Mouse (Mus musculus): Measurements from ENCODE around the gene BC030870. TPM values are rescaled to one million over a fixed set of nuclear protein-coding genes. Genes with fewer than 3 reads are reported as not detected.

Gene BC030870
- polyA plus RNA-seq, 1 experiment from 2014 or later = not detected

DNA sequence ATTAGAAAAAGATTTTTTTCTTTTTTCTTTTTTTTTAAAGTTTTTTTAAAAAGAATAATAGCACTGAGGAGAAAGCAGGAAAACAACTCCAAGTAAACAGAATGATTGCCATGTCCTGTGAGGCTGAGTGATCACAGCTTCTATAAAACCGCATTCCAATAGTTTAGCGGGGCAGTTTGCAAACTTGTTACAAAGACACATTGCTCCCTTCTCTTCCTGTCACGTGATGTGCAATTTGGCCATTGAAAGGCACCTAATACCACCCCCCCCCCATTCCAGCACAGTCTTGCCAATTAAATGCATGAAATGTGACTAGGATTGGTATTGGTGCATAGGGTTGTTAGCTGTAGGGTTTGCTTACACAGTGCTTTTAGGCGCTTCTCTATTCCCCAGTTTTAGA lies 58.4 kb downstream of the BC030870 start:
- H3K4me3 ChIP-seq (replicated peaks) = no peak overlapping the region
- H3K9ac ChIP-seq (replicated peaks) = no peak overlapping the region
- no peak overlapping the region for H3K4me2 ChIP-seq
- H3K9me3 ChIP-seq = no peaks in the 10 kb centered on the region
- H3K4me1 ChIP-seq (replicated peaks) = peaks cover 9% of the 10 kb centered on the region; the same call in 1 of the 2 replicates
- H3K27ac ChIP-seq = no peak overlapping the region
- no peak for ATAC-seq (ENCODE audit: insufficient number of reproducible peaks, insufficient read depth, low FRiP score, low TSS enrichment, low read depth)
- no peaks in the 10 kb centered on the region for H3K36me3 ChIP-seq
- no peaks in the 10 kb centered on the region for H3K27me3 ChIP-seq
- 56% methylated on average over 4 of the region's 4 CpGs for WGBS

DNA sequence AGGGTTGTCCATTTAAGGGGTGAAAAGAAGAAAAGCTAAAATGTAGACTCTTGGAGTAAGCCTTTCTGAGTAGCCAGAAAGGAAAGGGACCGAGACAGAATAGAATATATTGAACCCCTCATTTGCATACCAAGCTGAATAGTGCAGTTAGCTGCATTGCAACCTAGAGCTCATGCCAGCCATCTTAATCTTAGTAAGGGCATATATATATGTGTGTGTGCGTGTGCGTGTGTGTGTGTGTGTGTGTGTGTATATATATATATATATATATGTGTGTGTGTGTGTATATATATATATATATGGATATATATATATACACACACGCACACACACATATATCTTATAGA lies 60.9 kb downstream of the BC030870 start:
- Histone ChIP-seq H3K27ac (no peak overlapping the region), H3K9ac (replicated peaks) (no peak overlapping the region), H3K4me1 (replicated peaks) (peaks cover 9% of the 10 kb centered on the region; the same call in 1 of the 2 replicates), H3K4me2 (no peak overlapping the region), H3K36me3 (no peaks in the 10 kb centered on the region), H3K9me3 (no peaks in the 10 kb centered on the region), H3K27me3 (no peaks in the 10 kb centered on the region), H3K4me3 (replicated peaks) (no peak overlapping the region)
- no peak for ATAC-seq (ENCODE audit: insufficient number of reproducible peaks, insufficient read depth, low FRiP score, low TSS enrichment, low read depth)
- 87% methylated on average over 4 of the region's 4 CpGs for WGBS

DNA sequence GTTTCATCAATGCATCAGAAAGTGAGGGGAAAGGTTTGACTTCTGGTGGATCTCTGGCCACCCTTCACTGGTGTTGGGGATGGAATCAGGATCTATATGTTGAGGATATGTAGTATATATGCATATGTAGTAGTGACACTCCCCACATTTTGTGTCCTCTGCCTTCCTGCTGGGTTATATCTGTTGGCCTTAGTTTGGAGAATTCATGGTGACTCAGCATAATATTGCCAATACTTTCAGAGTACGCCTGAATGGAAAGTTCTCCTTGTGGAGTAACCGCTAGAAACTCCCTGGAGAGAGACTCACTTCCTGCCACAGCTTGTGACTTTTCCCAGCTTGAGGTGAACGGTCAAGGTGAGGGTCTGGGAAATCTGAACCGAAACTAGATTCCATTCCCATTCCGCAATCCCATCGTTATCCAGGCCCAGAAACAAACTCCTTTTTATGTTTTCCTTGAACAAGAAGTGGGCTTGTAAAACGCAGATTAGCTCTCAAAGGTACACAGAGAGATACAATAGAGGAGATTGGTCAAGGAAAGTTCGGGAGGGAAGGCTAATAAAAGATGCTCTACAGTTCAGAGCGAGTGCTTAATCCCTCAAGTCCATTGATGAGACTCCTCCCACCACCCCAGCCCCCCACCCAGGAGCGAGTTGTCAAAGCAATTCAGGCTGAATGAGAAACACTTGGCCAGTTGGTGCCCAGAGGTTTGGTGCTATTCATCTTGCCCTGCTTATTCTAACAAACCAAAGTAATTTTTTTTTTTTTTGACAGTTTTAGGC lies 61.5 kb downstream of the BC030870 start:
- Histone ChIP-seq H3K27ac (no peak overlapping the region), H3K9me3 (no peaks in the 10 kb centered on the region), H3K4me2 (no peak overlapping the region), H3K9ac (replicated peaks) (0 out of 2 replicates have a peak overlapping the region, but pooled peaks have one; percentile 4), H3K36me3 (no peaks in the 10 kb centered on the region), H3K4me3 (replicated peaks) (no peak overlapping the region), H3K4me1 (replicated peaks) (peaks cover 9% of the 10 kb centered on the region; the same call in 1 of the 2 replicates), H3K27me3 (no peaks in the 10 kb centered on the region)
- 30% methylated on average over 10 of the region's 10 CpGs for WGBS
- ATAC-seq (ENCODE audit: insufficient number of reproducible peaks, insufficient read depth, low FRiP score, low TSS enrichment, low read depth) = no peak

DNA sequence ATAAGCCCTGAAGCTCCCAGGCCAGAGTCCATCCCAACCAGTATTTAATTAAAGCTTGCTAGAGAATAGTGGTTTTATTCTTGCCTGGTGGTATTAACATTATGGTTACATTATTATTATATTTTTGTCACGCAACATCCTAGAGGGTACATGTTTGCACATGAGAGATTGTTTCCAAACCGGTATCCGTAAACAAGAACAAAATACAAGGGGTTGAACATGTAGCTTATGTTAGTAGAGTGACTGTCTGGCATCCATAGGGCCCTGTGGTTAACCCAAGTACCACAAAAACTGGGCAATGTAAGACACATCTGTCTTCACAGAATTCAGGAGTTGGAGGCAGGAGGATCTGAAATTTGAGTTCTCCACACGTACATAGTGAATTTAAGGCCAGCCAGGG lies 62.3 kb downstream of the BC030870 start:
- no peak overlapping the region for H3K27ac ChIP-seq
- H3K27me3 ChIP-seq = no peaks in the 10 kb centered on the region
- H3K9ac ChIP-seq (replicated peaks) = no peak overlapping the region
- H3K4me2 ChIP-seq = no peak overlapping the region
- H3K4me1 ChIP-seq (replicated peaks) = peaks cover 9% of the 10 kb centered on the region; the same call in 1 of the 2 replicates
- H3K4me3 ChIP-seq (replicated peaks) = no peak overlapping the region
- no peak for ATAC-seq (ENCODE audit: insufficient number of reproducible peaks, insufficient read depth, low FRiP score, low TSS enrichment, low read depth)
- H3K9me3 ChIP-seq = no peaks in the 10 kb centered on the region
- H3K36me3 ChIP-seq = no peaks in the 10 kb centered on the region
- WGBS = 92% methylated on average over 4 of the region's 4 CpGs

DNA sequence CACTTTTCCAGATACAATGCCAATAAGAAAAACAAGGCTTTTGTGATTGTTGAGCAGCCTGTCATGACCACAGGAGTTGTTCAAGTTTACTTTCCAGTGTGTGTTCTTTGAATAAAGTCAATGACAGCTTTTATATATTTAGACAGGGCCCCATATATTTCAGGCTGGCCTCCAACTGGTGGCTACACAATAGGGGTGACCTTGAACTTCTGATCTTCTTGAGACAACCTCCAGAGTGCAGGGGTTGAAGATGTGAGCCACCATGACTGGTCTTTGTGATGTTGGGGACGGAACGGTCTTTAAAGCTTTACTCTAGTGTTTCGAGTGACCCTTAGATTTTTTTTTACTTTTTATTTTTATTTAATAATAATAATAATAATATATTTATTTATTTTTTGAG lies 63.7 kb downstream of the BC030870 start:
- H3K36me3 ChIP-seq = no peaks in the 10 kb centered on the region
- H3K27me3 ChIP-seq = no peaks in the 10 kb centered on the region
- WGBS = 94% methylated on average over 3 of the region's 3 CpGs
- H3K9ac ChIP-seq (replicated peaks) = no peak overlapping the region
- peaks cover 6% of the 10 kb centered on the region; the same call in 1 of the 2 replicates for H3K4me1 ChIP-seq (replicated peaks)
- H3K9me3 ChIP-seq = no peaks in the 10 kb centered on the region
- no peak overlapping the region for H3K27ac ChIP-seq
- no peak for ATAC-seq (ENCODE audit: insufficient number of reproducible peaks, insufficient read depth, low FRiP score, low TSS enrichment, low read depth)
- no peak overlapping the region for H3K4me2 ChIP-seq
- no peak overlapping the region for H3K4me3 ChIP-seq (replicated peaks)

DNA sequence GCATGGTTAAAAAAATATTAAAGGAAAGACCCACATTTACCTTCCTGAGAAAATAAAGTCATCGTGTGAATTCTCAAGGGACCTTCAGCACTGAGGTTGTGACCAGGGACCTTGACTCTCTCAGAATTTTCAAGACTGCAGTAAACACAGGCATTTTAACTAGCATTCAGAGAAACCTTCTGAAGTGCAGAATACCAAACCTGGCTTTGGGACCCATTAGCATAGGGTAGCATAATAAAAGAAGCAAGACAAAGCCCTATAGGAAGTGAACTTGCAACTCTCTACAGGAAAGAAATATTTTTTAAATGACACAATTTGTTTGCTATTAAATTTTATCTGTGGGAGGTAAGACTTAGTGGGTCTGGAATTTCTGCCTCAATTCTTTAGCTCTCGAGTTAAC lies 65.3 kb downstream of the BC030870 start:
- no peaks in the 10 kb centered on the region for H3K9me3 ChIP-seq
- peaks cover 6% of the 10 kb centered on the region; the same call in 1 of the 2 replicates for H3K4me1 ChIP-seq (replicated peaks)
- H3K27ac ChIP-seq = no peak overlapping the region
- 39% methylated on average over 2 of the region's 2 CpGs for WGBS
- H3K36me3 ChIP-seq = no peaks in the 10 kb centered on the region
- no peak for ATAC-seq (ENCODE audit: insufficient number of reproducible peaks, insufficient read depth, low FRiP score, low TSS enrichment, low read depth)
- no peaks in the 10 kb centered on the region for H3K27me3 ChIP-seq
- H3K4me3 ChIP-seq (replicated peaks) = no peak overlapping the region
- H3K9ac ChIP-seq (replicated peaks) = no peak overlapping the region
- no peak overlapping the region for H3K4me2 ChIP-seq

DNA sequence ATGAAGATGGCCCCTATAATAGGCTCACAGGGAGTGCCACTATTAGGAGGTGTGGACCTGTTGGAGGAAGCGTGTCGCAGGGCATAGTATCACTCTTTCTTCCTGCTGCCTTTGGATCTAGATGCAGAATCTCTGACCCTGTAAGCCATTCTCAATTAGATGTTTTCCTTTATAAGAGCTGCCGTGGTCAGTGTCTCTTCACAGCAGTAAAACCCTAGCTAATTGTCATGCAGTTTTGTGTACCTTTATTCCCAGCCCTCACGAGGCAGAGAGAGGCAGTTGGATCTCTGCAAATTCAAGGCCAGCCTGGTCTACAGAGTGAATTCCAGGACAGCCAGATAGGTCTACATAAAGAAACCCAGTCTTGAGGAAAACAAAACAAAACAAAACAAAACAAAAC lies 67.2 kb downstream of the BC030870 start:
- Histone ChIP-seq H3K36me3 (no peaks in the 10 kb centered on the region), H3K4me1 (replicated peaks) (no peaks in the 10 kb centered on the region), H3K4me2 (no peak overlapping the region), H3K27ac (no peak overlapping the region), H3K9ac (replicated peaks) (no peak overlapping the region), H3K9me3 (no peaks in the 10 kb centered on the region), H3K27me3 (no peaks in the 10 kb centered on the region), H3K4me3 (replicated peaks) (no peak overlapping the region)
- ATAC-seq (ENCODE audit: insufficient number of reproducible peaks, insufficient read depth, low FRiP score, low TSS enrichment, low read depth) = no peak
- 75% methylated on average over 4 of the region's 4 CpGs for WGBS

DNA sequence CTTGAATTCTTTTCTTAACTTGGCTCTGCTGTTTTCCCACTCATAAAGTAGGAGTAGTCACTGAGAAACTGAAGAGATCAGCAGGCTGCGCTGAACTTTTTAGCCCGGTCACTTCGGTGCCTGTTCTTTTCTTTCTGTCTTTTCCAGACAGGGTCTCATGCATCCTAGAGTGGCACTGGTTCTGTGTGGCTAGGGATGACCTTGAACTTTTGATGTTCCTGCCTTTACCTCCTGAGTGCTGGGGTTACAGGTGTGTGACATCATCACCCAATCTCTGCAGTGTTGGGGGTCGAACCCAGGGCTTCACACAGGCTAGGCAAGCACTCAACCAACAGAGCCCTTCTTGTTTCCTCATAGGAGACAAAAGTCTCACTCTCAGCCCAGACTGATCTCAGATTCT lies 72.6 kb downstream of the BC030870 start:
- Histone ChIP-seq H3K4me1 (replicated peaks) (peaks cover 20% of the 10 kb centered on the region), H3K4me2 (no peak overlapping the region), H3K36me3 (no peaks in the 10 kb centered on the region), H3K4me3 (replicated peaks) (no peak overlapping the region), H3K9ac (replicated peaks) (no peak overlapping the region), H3K27me3 (no peaks in the 10 kb centered on the region), H3K27ac (no peak overlapping the region), H3K9me3 (no peaks in the 10 kb centered on the region)
- ATAC-seq (ENCODE audit: insufficient number of reproducible peaks, insufficient read depth, low FRiP score, low TSS enrichment, low read depth) = no peak
- 85% methylated on average over 4 of the region's 4 CpGs for WGBS

DNA sequence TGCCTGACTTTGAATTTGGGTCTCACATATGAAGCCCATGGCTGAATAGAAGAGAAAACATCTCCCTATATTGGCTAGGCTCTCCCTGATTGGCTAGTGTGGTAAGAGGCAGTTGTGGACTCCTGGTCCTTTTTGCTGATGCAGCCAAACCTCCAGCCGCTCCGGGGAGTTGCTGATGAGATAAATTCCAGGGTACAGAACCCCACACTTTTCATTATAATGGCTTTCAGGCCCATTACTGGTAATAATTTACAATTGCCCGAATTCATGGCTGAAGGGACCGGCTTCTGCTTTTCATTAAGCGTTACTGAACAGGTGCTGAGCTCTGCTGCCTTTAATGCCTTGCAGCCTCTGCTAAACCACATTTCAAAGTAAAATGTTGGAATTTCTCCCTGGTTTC lies 75.4 kb downstream of the BC030870 start:
- 5% methylated on average over 5 of the region's 5 CpGs for WGBS
- H3K4me1 ChIP-seq (replicated peaks) = peaks cover 20% of the 10 kb centered on the region
- H3K9me3 ChIP-seq = no peaks in the 10 kb centered on the region
- peak overlapping the region; percentile 17; the same call in 1 of the 2 replicates for H3K4me2 ChIP-seq
- peak; percentile 86 for ATAC-seq (ENCODE audit: insufficient number of reproducible peaks, insufficient read depth, low FRiP score, low TSS enrichment, low read depth)
- peak overlapping the region; percentile 79 for H3K27ac ChIP-seq
- no peak overlapping the region for H3K4me3 ChIP-seq (replicated peaks)
- H3K27me3 ChIP-seq = no peaks in the 10 kb centered on the region
- no peak overlapping the region for H3K9ac ChIP-seq (replicated peaks)
- H3K36me3 ChIP-seq = no peaks in the 10 kb centered on the region

DNA sequence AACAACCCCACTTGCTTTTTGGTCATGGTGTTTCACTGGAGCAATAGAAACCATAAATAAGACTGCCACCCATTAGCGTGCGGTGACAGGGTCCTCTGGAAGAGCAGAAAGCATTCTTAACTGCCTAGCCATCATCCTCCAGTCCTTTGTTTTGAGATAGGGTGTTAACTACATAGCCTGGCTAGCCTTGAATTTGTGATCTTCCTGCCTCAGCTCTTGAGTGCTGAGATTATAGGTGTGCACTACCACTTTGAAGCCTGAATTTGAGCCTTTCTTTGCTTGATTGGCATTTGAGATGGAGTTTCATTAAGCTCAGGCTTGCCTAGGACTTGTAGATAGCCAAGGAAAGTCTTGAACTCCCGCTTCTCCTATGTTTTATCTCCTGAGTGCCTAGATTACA lies 75.8 kb downstream of the BC030870 start:
- Histone ChIP-seq H3K4me2 (no peak overlapping the region), H3K9ac (replicated peaks) (no peak overlapping the region), H3K27ac (peak overlapping the region; percentile 64), H3K27me3 (no peaks in the 10 kb centered on the region), H3K4me1 (replicated peaks) (peaks cover 20% of the 10 kb centered on the region), H3K4me3 (replicated peaks) (no peak overlapping the region), H3K9me3 (no peaks in the 10 kb centered on the region), H3K36me3 (no peaks in the 10 kb centered on the region)
- WGBS = 33% methylated on average over 3 of the region's 3 CpGs
- ATAC-seq (ENCODE audit: insufficient number of reproducible peaks, insufficient read depth, low FRiP score, low TSS enrichment, low read depth) = peak; percentile 15; the same call in 1 of the 2 replicates

DNA sequence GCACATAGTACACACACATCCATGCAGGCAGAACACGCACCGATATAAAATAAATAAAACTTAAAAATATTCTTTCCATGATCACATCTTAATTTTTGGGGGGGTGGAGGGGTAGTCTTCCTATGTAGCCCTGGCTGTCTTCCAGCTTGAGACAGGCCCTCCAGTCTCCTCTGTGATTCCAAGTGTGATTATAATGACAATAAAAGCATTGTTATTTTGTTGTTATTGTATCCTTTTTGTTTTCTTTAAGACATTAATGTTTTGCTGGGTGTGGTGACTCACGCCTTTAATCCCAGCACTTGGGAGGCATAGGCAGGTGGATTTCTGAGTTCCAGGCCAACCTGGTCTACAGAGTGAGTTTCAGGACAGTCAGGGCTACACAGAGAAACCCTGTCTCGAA lies 81.6 kb downstream of the BC030870 start:
- no peaks in the 10 kb centered on the region for H3K27me3 ChIP-seq
- no peak overlapping the region for H3K27ac ChIP-seq
- H3K36me3 ChIP-seq = no peaks in the 10 kb centered on the region
- ATAC-seq (ENCODE audit: insufficient number of reproducible peaks, insufficient read depth, low FRiP score, low TSS enrichment, low read depth) = no peak
- H3K4me2 ChIP-seq = no peak overlapping the region
- WGBS = 90% methylated on average over 4 of the region's 4 CpGs
- H3K9ac ChIP-seq (replicated peaks) = no peak overlapping the region
- no peak overlapping the region for H3K4me3 ChIP-seq (replicated peaks)
- no peaks in the 10 kb centered on the region for H3K9me3 ChIP-seq
- H3K4me1 ChIP-seq (replicated peaks) = 0 out of 2 replicates have a peak, but pooled peaks cover 7% of the 10 kb centered on the region

DNA sequence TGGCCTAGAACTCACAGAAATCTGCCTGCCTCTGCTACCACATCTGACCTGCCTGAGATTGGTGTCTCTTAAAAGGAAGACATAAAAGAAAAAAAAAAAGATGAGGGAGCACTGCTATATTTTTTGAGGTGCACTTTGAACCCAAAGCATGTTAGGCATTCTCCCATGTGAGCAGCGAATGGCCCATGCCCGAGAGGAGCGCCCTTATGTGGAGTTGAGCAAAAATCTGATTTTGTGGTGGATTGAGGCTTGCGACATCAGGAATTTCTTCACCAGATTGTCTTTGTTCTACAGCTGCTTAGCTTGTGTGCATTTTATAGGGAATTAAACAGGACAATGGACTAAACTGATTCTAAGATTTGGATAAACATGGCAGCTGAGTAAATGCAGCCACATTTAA lies 82.2 kb downstream of the BC030870 start:
- 95% methylated on average over 4 of the region's 4 CpGs for WGBS
- H3K4me2 ChIP-seq = no peak overlapping the region
- no peaks in the 10 kb centered on the region for H3K36me3 ChIP-seq
- H3K4me1 ChIP-seq (replicated peaks) = 0 out of 2 replicates have a peak, but pooled peaks cover 7% of the 10 kb centered on the region
- H3K4me3 ChIP-seq (replicated peaks) = no peak overlapping the region
- H3K27me3 ChIP-seq = no peaks in the 10 kb centered on the region
- ATAC-seq (ENCODE audit: insufficient number of reproducible peaks, insufficient read depth, low FRiP score, low TSS enrichment, low read depth) = no peak
- H3K9me3 ChIP-seq = no peaks in the 10 kb centered on the region
- no peak overlapping the region for H3K27ac ChIP-seq
- H3K9ac ChIP-seq (replicated peaks) = no peak overlapping the region
